Mouse (Mus musculus): ENCODE results near the gene Blm.

DNA sequence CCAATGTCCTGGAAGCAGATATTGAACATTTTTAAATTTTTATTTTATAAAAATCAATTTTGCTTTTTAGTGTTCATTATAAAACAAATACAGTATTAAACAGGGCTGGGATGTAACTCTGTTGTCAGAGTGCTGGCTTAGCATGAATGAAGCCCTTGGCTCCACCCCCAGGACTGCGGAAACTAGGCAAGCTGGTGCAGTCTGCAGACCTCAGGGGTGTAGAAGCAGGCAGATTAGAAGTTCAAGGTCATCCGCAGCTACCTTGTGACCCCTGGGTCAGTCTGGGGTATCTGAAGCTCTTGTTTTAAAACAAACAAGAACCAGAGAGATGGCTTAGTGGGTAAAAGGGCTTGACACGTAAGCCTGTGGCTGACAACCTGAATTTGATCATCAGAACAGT lies 41.7 kb upstream of the Blm start:
- TF ChIP-seq EP300 (optimal IDR thresholded peaks at IDR 0.05): no peak
- TF ChIP-seq CTCF (IDR thresholded peaks at IDR 0.05; ENCODE audit: low read depth): no peak

All from stomach, postnatal 0 days (tissue).